Mouse (Mus musculus): ENCODE data around the gene Aldh1l1. TPM values are rescaled to one million over a fixed set of nuclear protein-coding genes. Genes with fewer than 3 reads are reported as not detected.

Gene Aldh1l1
- total and polyA plus RNA-seq, 2 experiments from 2014 or later = 83.8 to 125 TPM

GRCm38 (mm10) chr6:90513074-90513856 is 27.0 kb downstream of the Aldh1l1 start:
- no peaks in the 10 kb centered on the region for H3K36me3 ChIP-seq (ENCODE audit: insufficient read depth, low read length)
- no peak for TF ChIP-seq CTCF (IDR thresholded peaks at IDR 0.05)
- H3K27me3 ChIP-seq (ENCODE audit: insufficient read depth, low read length) = no peaks in the 10 kb centered on the region
- WGBS = 72% methylated on average over 5 of the region's 5 CpGs
- H3K9ac ChIP-seq (replicated peaks; ENCODE audit: low read length, poor library complexity, severe bottlenecking) = no peak overlapping the region
- ATAC-seq (ENCODE audit: low FRiP score) = no peak
- H3K27ac ChIP-seq (ENCODE audit: low read depth, low read length) = no peak overlapping the region
- H3K4me3 ChIP-seq (ENCODE audit: low read depth, low read length) = no peak overlapping the region
- no peaks in the 10 kb centered on the region for H3K9me3 ChIP-seq (ENCODE audit: low read length)
- no peak for DNase-seq (ENCODE audit: low spot score)
- H3K4me1 ChIP-seq (ENCODE audit: insufficient read depth, low read length) = no peaks in the 10 kb centered on the region
- no peak overlapping the region for H3K4me2 ChIP-seq (ENCODE audit: low read depth, low read length, poor library complexity, severe bottlenecking)

- Histone ChIP-seq H3K9me3 (ENCODE audit: low read length) (no peaks in the 10 kb centered on the region), H3K36me3 (ENCODE audit: insufficient read depth, low read length) (no peaks in the 10 kb centered on the region), H3K9ac (replicated peaks; ENCODE audit: low read length, poor library complexity, severe bottlenecking) (no peak overlapping the region), H3K4me1 (ENCODE audit: insufficient read depth, low read length) (no peaks in the 10 kb centered on the region), H3K27ac (ENCODE audit: low read depth, low read length) (no peak overlapping the region), H3K27me3 (ENCODE audit: insufficient read depth, low read length) (no peaks in the 10 kb centered on the region), H3K4me2 (ENCODE audit: low read depth, low read length, poor library complexity, severe bottlenecking) (no peak overlapping the region), H3K4me3 (ENCODE audit: low read depth, low read length) (no peak overlapping the region)
- ATAC-seq (ENCODE audit: low FRiP score) (no peak), DNase-seq (ENCODE audit: low spot score) (no peak)
- no peak for TF ChIP-seq CTCF (IDR thresholded peaks at IDR 0.05)
These were observed 28.1 kb downstream of the Aldh1l1 start for GRCm38 (mm10) chr6:90514369-90514768.

GRCm38 (mm10) chr6:90514883-90515405 is 28.7 kb downstream of the Aldh1l1 start:
- Histone ChIP-seq H3K9ac (replicated peaks; ENCODE audit: low read length, poor library complexity, severe bottlenecking) (no peak overlapping the region), H3K27me3 (ENCODE audit: insufficient read depth, low read length) (no peaks in the 10 kb centered on the region), H3K4me1 (ENCODE audit: insufficient read depth, low read length) (no peaks in the 10 kb centered on the region), H3K4me3 (ENCODE audit: low read depth, low read length) (no peak overlapping the region), H3K36me3 (ENCODE audit: insufficient read depth, low read length) (no peaks in the 10 kb centered on the region), H3K4me2 (ENCODE audit: low read depth, low read length, poor library complexity, severe bottlenecking) (no peak overlapping the region), H3K9me3 (ENCODE audit: low read length) (no peaks in the 10 kb centered on the region), H3K27ac (ENCODE audit: low read depth, low read length) (no peak overlapping the region)
- ATAC-seq (ENCODE audit: low FRiP score) (peak; percentile 78), DNase-seq (ENCODE audit: low spot score) (peak; percentile 85)
- WGBS = 46% methylated on average over 4 of the region's 4 CpGs
- peak; percentile 77 for TF ChIP-seq CTCF (IDR thresholded peaks at IDR 0.05)

GRCm38 (mm10) chr6:90518892-90519291 is 32.7 kb downstream of the Aldh1l1 start:
- WGBS = 66% methylated on average over 2 of the region's 3 CpGs
- TF ChIP-seq CTCF (IDR thresholded peaks at IDR 0.05) = no peak

DNA sequence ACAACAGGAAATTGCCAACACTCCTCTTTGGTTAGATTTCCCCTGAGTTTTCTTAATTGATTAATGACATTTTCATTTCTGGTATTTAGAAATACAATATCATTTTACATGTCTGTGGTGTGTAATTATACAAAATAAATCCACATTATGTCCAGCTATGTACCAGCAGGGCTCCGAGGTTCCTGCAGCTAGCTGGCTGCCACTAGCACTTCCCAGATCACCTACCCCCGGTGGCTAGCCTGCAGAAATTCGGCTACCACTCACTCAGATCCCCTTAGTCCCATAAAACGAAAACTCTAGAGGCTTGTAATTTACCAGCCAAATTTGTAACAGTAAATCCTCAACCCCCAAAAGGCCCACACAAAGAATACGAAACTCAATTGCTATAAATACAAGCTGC is 33.1 kb downstream of the Aldh1l1 start:
- no peak overlapping the region for H3K4me2 ChIP-seq (ENCODE audit: low read depth, low read length, poor library complexity, severe bottlenecking)

More at GRCm38 (mm10) chr6:90518892-90519291, 32.7 kb downstream of the Aldh1l1 start:
- Histone ChIP-seq H3K27me3 (ENCODE audit: insufficient read depth, low read length) (no peaks in the 10 kb centered on the region), H3K36me3 (ENCODE audit: insufficient read depth, low read length) (no peaks in the 10 kb centered on the region), H3K4me1 (ENCODE audit: insufficient read depth, low read length) (no peaks in the 10 kb centered on the region), H3K9ac (replicated peaks; ENCODE audit: low read length, poor library complexity, severe bottlenecking) (no peak overlapping the region), H3K27ac (ENCODE audit: low read depth, low read length) (no peak overlapping the region), H3K9me3 (ENCODE audit: low read length) (no peaks in the 10 kb centered on the region), H3K4me3 (ENCODE audit: low read depth, low read length) (no peak overlapping the region), H3K4me2 (ENCODE audit: low read depth, low read length, poor library complexity, severe bottlenecking) (no peak overlapping the region)
- DNase-seq (ENCODE audit: low spot score) (no peak), ATAC-seq (ENCODE audit: low FRiP score) (no peak)

GRCm38 (mm10) chr6:90526406-90526805 is 40.2 kb downstream of the Aldh1l1 start:
- H3K4me3 ChIP-seq (ENCODE audit: low read depth, low read length) = no peak overlapping the region
- H3K4me1 ChIP-seq (ENCODE audit: insufficient read depth, low read length) = no peaks in the 10 kb centered on the region
- peak; percentile 29; the same call in 1 of the 2 replicates for TF ChIP-seq CTCF (IDR thresholded peaks at IDR 0.05)
- DNase-seq (ENCODE audit: low spot score) (no peak), ATAC-seq (ENCODE audit: low FRiP score) (no peak)
- WGBS = 68% methylated on average over 3 of the region's 3 CpGs
- H3K27me3 ChIP-seq (ENCODE audit: insufficient read depth, low read length) = no peaks in the 10 kb centered on the region
- H3K27ac ChIP-seq (ENCODE audit: low read depth, low read length) = no peak overlapping the region
- H3K9me3 ChIP-seq (ENCODE audit: low read length) = no peaks in the 10 kb centered on the region
- H3K36me3 ChIP-seq (ENCODE audit: insufficient read depth, low read length) = no peaks in the 10 kb centered on the region
- no peak overlapping the region for H3K9ac ChIP-seq (replicated peaks; ENCODE audit: low read length, poor library complexity, severe bottlenecking)
- no peak overlapping the region for H3K4me2 ChIP-seq (ENCODE audit: low read depth, low read length, poor library complexity, severe bottlenecking)

More for the DNA sequence above, 33.1 kb downstream of the Aldh1l1 start:
- H3K36me3 ChIP-seq (ENCODE audit: insufficient read depth, low read length) = no peaks in the 10 kb centered on the region
- 57% methylated on average over 5 of the region's 5 CpGs for WGBS
- H3K27ac ChIP-seq (ENCODE audit: low read depth, low read length) = no peak overlapping the region
- H3K4me1 ChIP-seq (ENCODE audit: insufficient read depth, low read length) = no peaks in the 10 kb centered on the region
- ATAC-seq (ENCODE audit: low FRiP score) (no peak), DNase-seq (ENCODE audit: low spot score) (no peak)
- TF ChIP-seq CTCF (IDR thresholded peaks at IDR 0.05) = no peak
- H3K27me3 ChIP-seq (ENCODE audit: insufficient read depth, low read length) = no peaks in the 10 kb centered on the region
- H3K9ac ChIP-seq (replicated peaks; ENCODE audit: low read length, poor library complexity, severe bottlenecking) = no peak overlapping the region
- no peaks in the 10 kb centered on the region for H3K9me3 ChIP-seq (ENCODE audit: low read length)
- no peak overlapping the region for H3K4me3 ChIP-seq (ENCODE audit: low read depth, low read length)

Data from midbrain, postnatal 0 days (tissue).